25 mouse cellular contexts compared by ENCODE assay signal in the genomic region with DNA sequence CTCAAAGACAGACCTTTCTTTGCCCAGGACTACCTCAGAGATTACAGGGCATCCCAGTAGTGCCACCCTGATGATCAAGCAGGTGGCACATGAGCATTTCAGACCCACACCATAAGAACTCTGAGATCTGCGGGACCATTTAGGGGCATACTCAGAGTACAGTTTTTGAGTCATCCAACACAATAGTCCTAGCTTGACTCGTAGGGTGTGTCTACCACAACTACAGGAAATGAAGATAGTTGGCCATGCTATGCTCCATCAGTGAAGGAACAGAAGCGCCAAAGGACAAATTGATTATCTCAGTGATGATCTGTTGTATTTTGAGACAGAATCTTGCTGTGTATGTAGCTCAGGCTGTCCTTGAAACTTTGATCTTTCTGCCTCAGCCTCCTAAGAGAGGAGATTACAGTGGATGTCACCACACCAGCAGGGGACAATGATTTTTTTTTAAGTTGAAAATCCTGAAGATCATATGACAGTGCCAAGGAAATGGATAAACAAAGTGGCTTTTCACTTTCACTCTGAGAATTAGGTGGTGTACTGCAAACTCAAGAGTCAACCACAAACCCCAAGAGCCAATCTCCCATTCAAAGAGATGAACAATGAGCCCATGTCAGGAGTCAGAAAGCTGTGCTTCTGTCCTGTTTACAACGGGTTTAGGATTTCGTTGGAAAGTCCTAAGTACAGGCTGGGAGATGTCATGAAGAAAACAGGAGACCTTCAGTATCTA. TPM values are rescaled to one million over a fixed set of nuclear protein-coding genes. Genes with fewer than 3 reads are reported as not detected.
"Had no signal": no experiment of that assay in that cellular context is flagged by ENCODE, and none has a peak within 500 bp of the region (broad histone marks: within the 10 kb centered on the region; RNA-seq: fewer than 3 reads in every experiment).

No protein-coding gene starts in this region.

- H3K27ac ChIP-seq: kidney, postnatal 0 days; layer of hippocampus, adult 2 months; limb, embryonic 10.5 days; limb, embryonic 13.5 days; liver, embryonic 12.5 days; liver, embryonic 15.5 days; lung, embryonic 15.5 days; midbrain, embryonic 10.5 days; midbrain, embryonic 13.5 days; neural tube, embryonic 12.5 days; neural tube, embryonic 15.5 days; stomach, postnatal 0 days had no signal

- H3K27me3 ChIP-seq: megakaryocyte, embryonic 14.5 days; midbrain, embryonic 13.5 days; neural tube, embryonic 12.5 days; neural tube, embryonic 15.5 days had no signal

- H3K4me1 ChIP-seq: liver, embryonic 15.5 days had no signal

- H3K9me3 ChIP-seq: limb, embryonic 10.5 days; limb, embryonic 13.5 days; liver, embryonic 12.5 days; liver, embryonic 15.5 days; lung, embryonic 15.5 days; megakaryocyte, embryonic 14.5 days; midbrain, embryonic 10.5 days; midbrain, embryonic 13.5 days; neural tube, embryonic 12.5 days; neural tube, embryonic 15.5 days had no signal

- ATAC-seq: liver, embryonic 12.5 days; midbrain, embryonic 13.5 days had no signal

- H3K36me3 ChIP-seq: limb, embryonic 10.5 days; limb, embryonic 13.5 days; liver, embryonic 12.5 days; liver, embryonic 15.5 days; lung, embryonic 15.5 days; midbrain, embryonic 10.5 days; midbrain, embryonic 13.5 days; neural tube, embryonic 12.5 days; neural tube, embryonic 15.5 days had no signal

- DNase-seq: kidney, postnatal 25 days; layer of hippocampus, adult 9-11 months; liver; lung, adult 18-20 months; lung, postnatal 10 days; lung, postnatal 36 days; right cerebral cortex, postnatal 4 days; thymus, adult 2 months; thymus, postnatal 25 days had no signal

- H3K9ac ChIP-seq: limb, embryonic 13.5 days; liver, embryonic 12.5 days; liver, embryonic 15.5 days; lung, embryonic 15.5 days; midbrain, embryonic 13.5 days; neural tube, embryonic 12.5 days; neural tube, embryonic 15.5 days had no signal

- H3K4me3 ChIP-seq: layer of hippocampus, adult 2 months; limb, embryonic 10.5 days; limb, embryonic 13.5 days; liver, embryonic 12.5 days; liver, embryonic 15.5 days; lung, embryonic 15.5 days; midbrain, embryonic 10.5 days; midbrain, embryonic 13.5 days; neural tube, embryonic 12.5 days; neural tube, embryonic 15.5 days had no signal

RNA-seq across cellular contexts. Expression of a gene that starts 54.1 kb away (rescaled TPM):
- total RNA-seq: left cerebral cortex, adult 18-20 months had no signal
- polyA plus RNA-seq: kidney, embryonic 14.5 days; large intestine, adult 2 months; limb, embryonic 10.5 days; limb, embryonic 13.5 days; liver, embryonic 12.5 days; liver, embryonic 15.5 days; thymus, adult 2 months had no signal
